Mouse (Mus musculus): Measurements from ENCODE around the gene P4ha3.

The P4ha3 gene

DNA sequence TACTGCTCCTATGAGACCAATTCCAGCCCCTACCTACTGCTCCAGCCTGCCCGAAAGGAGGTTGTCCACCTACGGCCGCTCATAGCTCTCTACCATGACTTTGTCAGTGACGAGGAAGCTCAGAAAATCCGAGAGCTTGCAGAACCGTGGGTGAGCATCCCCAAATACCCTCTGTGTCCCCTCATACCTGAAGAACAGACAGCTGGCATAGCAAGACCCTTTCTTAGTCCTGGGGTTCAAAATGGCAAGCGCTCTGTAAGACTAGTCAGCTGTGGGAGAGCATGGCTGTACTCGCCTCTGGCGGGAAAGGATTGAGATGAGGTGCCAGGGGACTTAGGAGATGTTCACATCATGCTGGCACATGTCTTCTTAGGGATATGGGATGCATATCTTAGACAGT is 20.6 kb downstream of the P4ha3 start:
- DNase-seq (ENCODE audit: low spot score in 2 of 2), result no peak

DNA sequence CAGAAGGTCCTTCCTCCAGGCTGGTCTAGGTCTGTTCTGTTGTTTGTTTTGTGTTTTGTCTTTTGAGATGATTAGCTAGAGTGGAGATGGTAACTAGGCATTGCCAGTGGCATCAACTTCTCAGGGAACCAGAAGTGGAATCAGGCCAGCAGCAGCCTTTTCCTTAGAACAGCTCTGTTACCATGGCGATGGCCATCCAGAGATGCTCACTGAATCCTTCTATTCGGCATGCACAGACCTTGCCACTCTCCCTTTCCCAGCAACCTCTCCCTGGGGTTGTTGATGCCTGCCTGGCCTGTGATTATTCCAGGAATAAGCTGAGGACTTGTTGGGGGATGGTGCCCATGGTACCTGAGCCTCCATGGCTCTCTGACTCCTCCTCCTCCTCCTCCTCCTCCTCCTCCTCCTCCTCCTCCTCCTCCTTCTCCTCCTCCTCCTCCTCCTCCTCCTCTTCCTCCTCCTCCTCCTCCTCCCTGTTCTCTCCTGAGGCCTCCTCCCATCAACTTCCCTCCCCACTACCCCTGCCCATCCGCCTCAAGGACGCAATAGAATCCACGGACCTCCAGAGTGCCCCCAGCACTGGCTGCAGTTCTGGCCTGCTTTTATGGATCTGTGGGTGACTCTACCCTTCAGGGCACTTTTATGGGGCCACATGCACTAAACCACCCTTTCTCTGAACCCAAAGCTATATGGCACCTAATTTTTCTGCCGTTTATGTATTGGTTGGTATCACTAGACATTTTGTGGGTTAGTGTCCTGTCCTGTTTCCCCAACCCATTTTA is 22.7 kb downstream of the P4ha3 start:
- DNase-seq (ENCODE audit: low spot score in 2 of 2), result peak in 1 of 2 experiments; percentile 73

DNA sequence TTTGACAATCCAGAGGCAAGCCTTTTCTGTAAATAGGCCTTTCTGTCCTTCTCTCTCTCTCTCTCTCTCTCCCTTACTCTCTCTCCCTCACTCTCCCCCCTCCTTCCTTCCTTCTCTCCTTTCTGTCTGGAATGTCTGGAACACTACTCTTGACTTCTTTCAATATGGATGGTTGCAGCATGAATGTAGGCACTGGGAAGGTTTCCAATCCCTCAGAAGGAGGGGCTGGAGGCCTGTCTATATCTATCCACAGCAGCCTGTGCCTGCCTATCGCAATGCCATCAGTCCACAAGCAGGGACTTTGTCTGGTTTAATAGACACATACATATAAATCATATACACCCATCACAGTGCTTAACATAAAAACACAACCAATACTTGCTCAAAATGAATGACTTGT is 23.9 kb downstream of the P4ha3 start:
- DNase-seq (ENCODE audit: low spot score in 2 of 2), result no peak

DNA sequence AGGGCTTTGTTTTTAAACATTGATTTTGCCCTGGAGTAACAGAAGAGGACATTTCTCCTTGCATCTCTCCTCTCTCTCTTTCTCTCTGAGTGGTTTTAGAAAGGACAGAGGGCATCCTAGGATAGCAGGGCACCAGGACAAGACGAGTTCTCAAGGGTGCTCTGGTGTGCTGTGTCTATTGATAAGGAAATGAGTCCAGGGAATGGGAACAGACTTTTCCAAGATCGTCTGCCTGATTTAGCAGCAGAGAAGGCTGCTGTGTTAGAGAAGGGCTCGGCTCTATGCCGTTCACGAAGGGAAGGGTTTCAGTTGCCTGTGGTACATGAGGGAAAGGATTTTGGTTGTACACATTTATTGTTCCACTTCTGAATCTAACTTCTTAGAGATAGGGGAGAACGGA is 24.4 kb downstream of the P4ha3 start:
- DNase-seq (ENCODE audit: low spot score in 2 of 2), result no peak

DNA sequence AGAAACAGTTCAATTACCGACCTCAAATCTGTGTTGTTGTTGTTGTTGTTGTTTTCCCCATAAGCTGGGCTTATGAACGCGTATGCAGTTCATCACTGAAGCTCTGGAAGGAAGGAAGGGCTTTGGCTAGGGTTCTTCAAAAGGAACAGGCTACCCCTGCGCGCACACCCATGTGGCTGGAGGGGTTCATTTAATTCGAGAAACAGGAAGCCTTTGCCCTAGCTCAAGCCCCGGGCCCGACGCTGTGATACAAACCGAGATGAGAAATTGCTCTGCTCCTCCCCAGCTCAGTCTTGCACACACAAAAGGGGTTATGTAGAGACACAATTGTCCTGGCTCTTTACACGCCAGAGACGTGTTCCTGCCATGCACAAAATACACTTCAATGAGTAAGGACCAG is 25.0 kb downstream of the P4ha3 start:
- no peak for DNase-seq (ENCODE audit: low spot score in 2 of 2)

DNA sequence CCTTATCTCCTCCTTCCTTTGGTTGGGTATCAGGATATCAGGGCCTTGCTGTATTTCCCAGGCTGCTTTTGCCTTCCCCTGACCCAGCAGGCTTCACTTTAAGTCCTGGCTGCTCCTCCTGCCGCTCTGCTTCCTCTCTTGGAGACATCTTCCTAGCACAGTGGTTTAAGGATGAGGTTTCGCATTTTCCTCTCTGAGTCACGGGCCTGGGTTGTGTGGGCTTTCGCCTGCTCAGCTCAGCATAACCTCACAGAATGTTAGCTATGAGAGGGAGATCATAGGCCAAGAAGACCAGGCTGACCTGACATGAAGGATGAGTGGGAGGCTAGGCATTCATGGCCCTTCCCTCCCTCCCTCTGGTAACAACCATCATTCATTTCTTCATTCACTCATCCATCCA is 27.4 kb downstream of the P4ha3 start:
- DNase-seq (ENCODE audit: low spot score in 2 of 2), result no peak

DNA sequence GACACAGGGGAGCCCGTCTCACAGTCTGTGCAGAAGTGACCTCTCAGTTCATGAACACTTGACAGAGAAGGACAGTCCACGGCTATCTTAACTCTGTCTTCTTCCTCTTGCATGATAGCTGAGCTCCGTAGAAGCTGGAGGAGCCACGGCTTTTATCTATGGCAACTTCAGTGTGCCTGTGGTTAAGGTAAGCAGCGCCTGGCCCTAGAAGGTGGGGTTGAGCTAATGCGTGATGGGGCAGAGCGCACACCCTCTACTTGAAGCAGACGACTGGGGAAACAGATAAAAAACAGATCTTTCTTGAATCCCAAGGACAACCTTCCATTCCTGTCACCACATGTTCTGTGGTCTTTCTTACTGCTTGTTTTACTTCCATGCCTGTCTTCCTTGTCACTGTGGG is 31.6 kb downstream of the P4ha3 start:
- no peak for DNase-seq (ENCODE audit: low spot score in 2 of 2)

DNA sequence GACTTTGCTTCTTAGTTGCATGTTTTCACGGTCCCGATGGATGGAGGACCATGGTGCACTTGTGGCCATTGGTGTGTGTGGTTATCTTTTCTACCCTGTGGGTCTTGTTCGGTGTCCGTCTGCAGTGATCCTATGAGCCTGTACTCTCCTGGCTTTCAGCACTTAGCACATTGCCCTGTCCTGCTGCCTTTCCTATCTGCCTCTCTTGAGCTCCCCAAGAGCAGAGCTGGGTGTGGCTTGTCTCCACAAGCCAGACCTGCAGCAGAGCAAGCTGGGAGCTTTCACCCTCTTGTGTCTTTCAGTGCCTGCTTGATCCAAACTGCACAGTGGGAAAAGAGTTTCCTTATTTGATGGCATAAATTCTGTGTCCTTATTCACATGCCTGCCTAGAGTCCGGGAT is 32.2 kb downstream of the P4ha3 start:
- DNase-seq (ENCODE audit: low spot score in 2 of 2), result no peak

DNA sequence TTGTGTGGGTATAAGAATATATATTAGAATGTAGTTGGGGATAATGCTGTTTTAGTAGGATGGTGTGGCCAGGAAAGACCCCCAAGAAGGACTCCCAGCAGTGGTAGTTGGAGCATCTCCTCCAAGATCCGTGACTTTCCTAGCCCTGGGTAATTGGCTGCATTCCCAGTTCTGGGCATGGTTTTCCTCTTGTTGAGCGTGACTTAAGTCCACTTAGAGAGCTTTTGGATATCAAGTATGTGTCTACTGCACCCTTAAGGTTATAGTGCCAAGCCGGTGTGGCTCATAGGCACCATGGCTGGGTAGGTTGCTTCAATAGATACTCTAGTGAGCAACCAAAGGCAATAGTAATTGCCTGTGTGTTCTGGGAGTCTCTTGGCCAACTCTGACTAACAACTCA is 38.4 kb downstream of the P4ha3 start:
- no peak for DNase-seq (ENCODE audit: low spot score in 2 of 2)

DNA sequence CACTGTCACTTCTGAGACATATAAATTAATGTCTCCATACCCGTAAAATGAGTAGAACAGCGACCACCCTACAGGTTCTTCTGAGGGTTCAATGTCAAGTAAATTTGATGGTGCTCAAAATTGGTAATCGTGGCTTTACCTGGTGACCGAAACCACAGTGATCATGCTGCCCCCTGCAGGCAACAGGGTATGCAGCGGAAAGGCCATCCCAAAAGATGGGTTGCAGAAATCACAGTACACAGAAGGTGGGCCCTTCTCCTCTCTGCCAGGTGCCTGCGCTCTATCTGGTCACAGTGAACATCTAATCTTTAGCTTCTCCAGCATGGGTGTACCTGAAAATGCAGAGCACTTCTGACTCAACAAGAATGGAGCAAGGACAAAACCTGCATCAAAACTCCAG is 40.2 kb downstream of the P4ha3 start:
- peak; percentile 52 to 53 for DNase-seq (ENCODE audit: low spot score in 2 of 2)

DNA sequence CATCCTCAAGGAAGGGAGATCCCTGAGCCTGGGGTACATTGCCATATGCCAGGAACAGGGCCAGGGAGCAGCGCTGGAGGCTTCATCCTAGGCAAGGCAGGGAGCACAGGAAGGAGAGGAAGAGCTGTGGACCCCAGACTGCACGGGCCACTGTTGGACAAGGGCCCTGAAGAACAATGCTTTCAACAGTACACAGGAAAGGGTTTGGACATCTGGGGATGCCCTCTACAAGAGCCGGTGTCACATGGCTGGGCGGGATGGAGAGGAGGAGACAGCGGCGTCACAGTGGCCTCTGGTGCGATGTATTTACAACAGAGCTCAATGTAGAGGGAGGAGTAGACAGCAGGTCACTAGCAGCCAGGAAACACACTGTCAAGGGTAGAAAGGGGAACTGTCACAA is 42.2 kb downstream of the P4ha3 start:
- DNase-seq (ENCODE audit: low spot score in 2 of 2), result no peak

DNA sequence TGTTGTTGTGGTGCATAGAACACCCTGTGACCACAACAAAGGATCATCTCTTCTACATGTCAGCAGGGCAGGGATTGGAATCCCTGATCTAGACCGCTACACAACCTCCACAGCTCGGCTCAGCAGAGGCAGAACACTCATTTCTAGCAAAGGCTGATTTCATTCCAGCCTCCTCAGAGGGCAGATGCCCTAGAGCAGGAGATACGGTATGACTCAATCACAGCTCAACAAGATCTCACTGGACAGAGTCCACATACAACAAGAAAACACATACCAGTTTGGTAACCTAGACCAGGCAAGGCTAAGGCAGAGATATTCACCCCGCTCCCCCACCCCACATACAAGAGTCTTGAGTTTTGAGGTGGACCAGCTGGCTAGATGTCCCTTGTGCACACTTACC is 43.3 kb downstream of the P4ha3 start:
- DNase-seq (ENCODE audit: low spot score in 2 of 2), result no peak

DNA sequence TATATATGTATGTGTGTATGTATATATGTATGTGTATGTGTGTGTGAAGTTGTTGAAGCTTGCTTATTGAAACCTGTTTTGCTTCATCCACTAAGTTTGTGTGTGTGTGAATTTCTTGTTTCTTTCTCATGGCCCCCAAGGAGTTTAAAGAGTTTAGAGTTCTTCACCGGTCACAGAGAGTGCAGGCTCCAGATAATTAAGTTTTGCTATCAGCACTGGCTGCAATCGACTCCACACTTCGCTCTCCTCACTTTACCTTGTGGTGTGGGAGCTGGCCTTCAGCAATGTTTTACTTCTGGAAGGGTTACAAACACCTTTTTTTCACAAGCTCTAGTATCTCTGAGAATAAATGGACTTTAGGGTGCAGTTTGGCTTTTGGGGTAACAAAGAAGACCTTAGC is 45.9 kb downstream of the P4ha3 start:
- no peak for DNase-seq (ENCODE audit: low spot score in 2 of 2)

DNA sequence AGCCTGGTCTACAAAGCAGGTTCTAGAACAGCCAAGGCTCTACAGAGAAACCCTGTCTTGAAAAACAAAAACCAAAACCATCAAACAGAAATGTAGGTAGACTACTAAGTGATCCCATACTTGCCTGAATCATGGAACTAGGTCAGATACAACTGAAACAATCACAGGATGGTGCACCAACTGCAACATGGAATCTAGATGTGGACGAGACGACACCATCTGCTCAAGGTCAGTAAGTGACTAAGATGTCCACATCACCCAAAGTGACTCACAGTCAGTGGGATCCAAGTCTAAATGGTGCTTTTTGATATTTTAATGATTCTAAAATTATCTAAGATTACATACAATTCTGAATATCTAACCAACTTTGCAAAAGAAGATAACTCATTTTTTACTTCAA is 50.6 kb downstream of the P4ha3 start:
- DNase-seq (ENCODE audit: low spot score in 2 of 2), result no peak

DNA sequence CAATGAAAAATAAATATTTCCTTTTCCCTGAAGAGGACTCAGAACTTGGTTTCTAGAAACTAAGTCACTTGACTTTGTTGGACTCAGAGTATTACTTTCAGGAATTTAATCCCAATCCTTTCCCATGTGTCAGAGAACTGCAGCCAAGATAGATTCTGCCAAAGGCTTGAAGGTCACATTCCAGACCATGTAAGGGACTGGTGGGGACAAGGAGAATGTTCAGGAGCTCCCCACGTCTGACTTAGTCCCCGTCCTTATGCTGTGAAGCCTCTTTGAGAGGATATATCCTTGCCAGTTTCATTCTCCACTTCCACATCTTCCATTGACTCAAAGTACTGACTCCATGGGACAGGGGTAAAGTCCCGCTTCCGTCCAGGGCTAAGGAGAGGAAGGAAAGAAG is 69.7 kb downstream of the P4ha3 start:
- no peak for DNase-seq (ENCODE audit: low spot score in 2 of 2)

DNA sequence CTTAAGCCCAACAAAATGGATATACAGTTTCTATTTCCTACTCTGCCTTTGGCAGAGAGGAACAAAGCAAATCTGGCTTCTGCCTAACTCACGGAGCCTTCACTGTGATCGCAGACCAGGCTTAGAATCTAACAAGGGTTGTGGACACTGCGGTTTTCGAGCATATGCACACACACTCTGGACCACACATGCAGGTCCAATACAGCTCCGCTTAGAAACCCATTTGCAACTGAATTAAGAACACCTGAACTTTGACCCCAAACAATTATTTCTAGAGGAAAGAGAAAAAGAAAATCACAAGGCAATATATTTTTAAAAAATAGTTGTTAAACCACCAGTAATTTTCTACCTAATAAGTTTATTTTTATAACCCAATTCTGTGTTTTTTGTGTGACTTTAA is 71.0 kb downstream of the P4ha3 start:
- DNase-seq (ENCODE audit: low spot score in 2 of 2), result no peak

DNA sequence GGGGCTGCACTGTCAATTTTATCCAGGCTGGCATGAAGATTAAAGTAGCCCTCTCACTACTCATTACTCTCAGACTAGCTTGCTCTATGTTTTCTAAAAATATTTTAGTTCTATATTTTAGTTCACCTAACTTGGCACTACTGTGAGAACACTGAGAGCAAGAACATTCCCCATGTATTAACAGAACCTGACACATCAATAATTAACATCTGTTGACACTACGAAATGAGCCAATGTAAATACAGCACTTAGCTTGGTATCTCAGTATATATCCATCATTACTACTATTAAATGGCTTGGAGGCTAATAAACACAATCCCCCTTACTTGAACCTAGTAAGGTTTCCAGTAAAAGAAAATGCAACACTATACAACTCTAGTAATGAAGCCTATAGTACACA is 71.4 kb downstream of the P4ha3 start:
- no peak for DNase-seq (ENCODE audit: low spot score in 2 of 2)

DNA sequence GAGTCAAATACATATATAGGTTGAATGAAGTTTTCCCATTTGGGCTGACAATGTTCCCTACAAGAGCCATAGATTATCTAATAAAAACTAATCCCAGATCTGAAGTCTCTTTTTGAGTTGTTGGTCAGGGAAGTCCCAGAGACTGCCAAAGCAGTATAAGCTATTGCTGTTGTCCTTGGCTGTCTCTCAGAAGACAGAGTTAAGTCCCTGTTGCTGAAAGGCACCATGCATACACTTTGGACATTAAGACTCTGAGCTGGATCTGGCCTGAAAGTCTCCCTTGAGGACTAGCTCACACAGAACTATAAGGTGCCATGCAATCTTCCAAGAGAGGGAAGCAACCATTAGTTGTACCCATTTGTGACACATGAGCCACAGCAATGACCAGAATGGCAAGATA is 72.5 kb downstream of the P4ha3 start:
- DNase-seq (ENCODE audit: low spot score in 2 of 2), result no peak

DNA sequence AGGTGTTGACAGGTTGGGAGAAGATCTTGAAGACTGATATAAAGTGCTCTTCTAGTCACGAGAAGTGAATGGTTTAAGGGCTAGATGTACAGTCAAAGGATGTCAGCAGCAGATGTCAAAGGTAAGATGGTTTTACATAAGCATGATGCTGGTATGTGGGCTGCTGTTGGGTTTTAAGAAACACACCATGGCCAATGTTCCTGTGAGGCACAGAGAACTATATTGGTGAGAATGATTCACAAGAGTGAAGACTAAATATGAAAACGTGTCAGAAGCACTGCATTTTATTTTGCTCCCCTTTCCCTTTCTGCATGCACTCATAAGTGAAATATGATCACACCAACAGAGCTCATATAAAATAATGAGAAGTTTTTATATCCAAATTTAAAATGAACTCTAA is 77.8 kb downstream of the P4ha3 start:
- DNase-seq (ENCODE audit: low spot score in 2 of 2), result peak in 1 of 2 experiments; percentile 29

DNA sequence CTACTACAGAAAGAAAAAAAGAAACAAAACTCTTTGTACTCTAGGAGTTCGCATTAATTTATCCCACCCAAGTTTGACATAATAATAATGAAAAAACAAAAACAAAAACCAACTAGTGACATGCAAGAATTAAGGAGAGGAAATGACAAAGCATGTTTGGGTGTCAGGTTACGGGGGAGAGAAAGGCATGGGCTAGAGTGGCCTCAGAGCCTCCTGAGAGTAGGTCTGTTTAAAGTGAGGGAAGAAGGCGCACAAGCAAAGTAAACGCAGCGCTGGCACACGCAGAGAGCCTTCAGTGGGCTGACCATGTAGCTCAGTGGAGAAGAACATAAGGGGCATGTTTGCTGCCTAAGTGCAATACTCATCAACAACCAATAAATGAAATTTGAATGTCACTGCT is 79.6 kb downstream of the P4ha3 start:
- DNase-seq (ENCODE audit: low spot score in 2 of 2), result no peak
